Mouse (Mus musculus) stomach, embryonic 16.5 days (tissue): ENCODE data around the gene F5. TPM values are rescaled to one million over a fixed set of nuclear protein-coding genes. Genes with fewer than 3 reads are reported as not detected.

ENCODE experiments used
- ATAC-seq: fragments of 200-750 bp; cut with Nextera tagmentation; 2 replicates; pipeline ENCODE4 v1.8.0; 2017; ENCODE audit warnings: moderate number of reproducible peaks, moderate TSS enrichment; ENCODE audit not compliant: insufficient read depth, low FRiP score
- H3K27ac ChIP-seq: fragments of 300-500 bp; sonication (generic); 2 replicates; pipeline ENCODE4 v1.5.1; 2014; ENCODE audit warnings: low read length
- H3K27me3 ChIP-seq: fragments of 300-500 bp; sonication (generic); 2 replicates; pipeline ENCODE4 v1.6.1; 2014; ENCODE audit warnings: low read length, control low read depth, mixed read lengths; ENCODE audit not compliant: control insufficient read depth, insufficient read depth
- H3K36me3 ChIP-seq: fragments of 300-500 bp; sonication (generic); 2 replicates; pipeline ENCODE4 v1.6.1; 2014; ENCODE audit warnings: low read length; ENCODE audit not compliant: control insufficient read depth, insufficient read depth
- H3K4me1 ChIP-seq: fragments of 300-500 bp; sonication (generic); 2 replicates; pipeline ENCODE4 v1.6.1; 2014; ENCODE audit warnings: low read length, control low read depth, mixed read lengths; ENCODE audit not compliant: control insufficient read depth, insufficient read depth
- H3K4me2 ChIP-seq: fragments of 300-500 bp; sonication (generic); 2 replicates; pipeline ENCODE4 v1.6.1; 2014; ENCODE audit warnings: low read depth, low read length, mixed read lengths
- H3K4me3 ChIP-seq: fragments of 300-500 bp; sonication (generic); replicated peaks from 2 replicates; pipeline ENCODE4 v1.5.1; 2014; ENCODE audit warnings: mild to moderate bottlenecking, low read length
- H3K9ac ChIP-seq: fragments of 300-500 bp; sonication (generic); 2 replicates; pipeline ENCODE4 v1.6.1; 2014; ENCODE audit warnings: low read length
- H3K9me3 ChIP-seq: fragments of 300-500 bp; sonication (generic); replicated peaks from 2 replicates; pipeline ENCODE4 v1.6.1; 2016; ENCODE audit warnings: low read length, control low read depth; ENCODE audit not compliant: control insufficient read depth
- WGBS: fragments of 180-500 bp; shearing (Covaris S2); extraction: QIAGEN DNeasy Blood & Tissue Kit; methylation state at CpG from one replicate; pipeline ENCODE4 v1.1.7; 2014; 5-methylcytosine and 5-hydroxymethylcytosine counted together
- polyA plus RNA-seq: library from polyadenylated mRNA; unstranded; fragments of >200 nt; fragmentation: Nextera tagmentation; extraction: Ambion mirVana; gene quantifications from 2 replicates; pipeline ENCODE4 v1.2.1, GENCODE M21; 2015

The F5 gene
- polyA plus RNA-seq, 1 experiment from 2014 or later: 1.3 TPM

GRCm38 (mm10) chr1:164235078-164235477 lies 83.4 kb downstream of the F5 start:
- H3K4me1 ChIP-seq: peaks cover 3% of the 10 kb centered on the region; the same call in 1 of the 2 replicates
- no peaks in the 10 kb centered on the region for H3K9me3 ChIP-seq
- no peak overlapping the region for H3K4me2 ChIP-seq
- H3K4me3 ChIP-seq: no peak overlapping the region
- WGBS: 36% methylated on average over 7 of the region's 7 CpGs
- H3K9ac ChIP-seq: no peak overlapping the region
- no peaks in the 10 kb centered on the region for H3K27me3 ChIP-seq
- ATAC-seq: peak; percentile 37; the same call in 1 of the 2 replicates
- no peak overlapping the region for H3K27ac ChIP-seq
- H3K36me3 ChIP-seq: no peaks in the 10 kb centered on the region

- no peak for ATAC-seq
- no peak overlapping the region for H3K4me2 ChIP-seq
- H3K9me3 ChIP-seq: no peaks in the 10 kb centered on the region
- H3K36me3 ChIP-seq: no peaks in the 10 kb centered on the region
- H3K9ac ChIP-seq: no peak overlapping the region
- peaks cover 3% of the 10 kb centered on the region; the same call in 1 of the 2 replicates for H3K4me1 ChIP-seq
- WGBS: 56% methylated on average over 7 of the region's 7 CpGs
- no peaks in the 10 kb centered on the region for H3K27me3 ChIP-seq
- no peak overlapping the region for H3K27ac ChIP-seq
- H3K4me3 ChIP-seq: no peak overlapping the region
Measured at GRCm38 (mm10) chr1:164236078-164236477, 84.4 kb downstream of the F5 start.

- no peak for ATAC-seq
- no peaks in the 10 kb centered on the region for H3K4me1 ChIP-seq
- no peaks in the 10 kb centered on the region for H3K9me3 ChIP-seq
- no peak overlapping the region for H3K4me3 ChIP-seq
- WGBS: 71% methylated on average over 2 of the region's 2 CpGs
- H3K4me2 ChIP-seq: no peak overlapping the region
- no peaks in the 10 kb centered on the region for H3K36me3 ChIP-seq
- no peaks in the 10 kb centered on the region for H3K27me3 ChIP-seq
- H3K27ac ChIP-seq: no peak overlapping the region
- no peak overlapping the region for H3K9ac ChIP-seq
Measured at GRCm38 (mm10) chr1:164241494-164241893, 89.9 kb downstream of the F5 start.

GRCm38 (mm10) chr1:164242809-164243208 lies 91.2 kb downstream of the F5 start:
- peak overlapping the region; percentile 47; the same call in 1 of the 2 replicates for H3K27ac ChIP-seq
- 0 out of 2 replicates have a peak, but pooled peaks cover 1% of the 10 kb centered on the region for H3K4me1 ChIP-seq
- H3K4me2 ChIP-seq: no peak overlapping the region
- H3K9me3 ChIP-seq: no peaks in the 10 kb centered on the region
- H3K4me3 ChIP-seq: no peak overlapping the region
- no peak overlapping the region for H3K9ac ChIP-seq
- H3K27me3 ChIP-seq: no peaks in the 10 kb centered on the region
- 51% methylated on average over 8 of the region's 8 CpGs for WGBS
- H3K36me3 ChIP-seq: no peaks in the 10 kb centered on the region
- peak; percentile 80 for ATAC-seq

GRCm38 (mm10) chr1:164247442-164247841 lies 95.8 kb downstream of the F5 start:
- Histone ChIP-seq H3K9ac (peak overlapping the region; percentile 78), H3K4me3 (no peak overlapping the region)
- ATAC-seq: no peak

GRCm38 (mm10) chr1:164247971-164248370 lies 96.3 kb downstream of the F5 start:
- 19% methylated on average over 10 of the region's 10 CpGs for WGBS
- no peaks in the 10 kb centered on the region for H3K36me3 ChIP-seq
- H3K4me2 ChIP-seq: peak overlapping the region; percentile 62
- peak overlapping the region; percentile 25 for H3K27ac ChIP-seq
- H3K4me3 ChIP-seq: peak overlapping the region; percentile 61
- H3K9ac ChIP-seq: peak overlapping the region; percentile 78
- H3K4me1 ChIP-seq: peaks cover 16% of the 10 kb centered on the region
- H3K9me3 ChIP-seq: no peaks in the 10 kb centered on the region
- H3K27me3 ChIP-seq: no peaks in the 10 kb centered on the region
- no peak for ATAC-seq

More at GRCm38 (mm10) chr1:164247442-164247841, 95.8 kb downstream of the F5 start:
- WGBS: 46% methylated on average over 8 of the region's 8 CpGs
- H3K4me2 ChIP-seq: peak overlapping the region; percentile 62
- H3K27ac ChIP-seq: no peak overlapping the region
- H3K36me3 ChIP-seq: no peaks in the 10 kb centered on the region
- no peaks in the 10 kb centered on the region for H3K27me3 ChIP-seq
- H3K9me3 ChIP-seq: no peaks in the 10 kb centered on the region
- peaks cover 16% of the 10 kb centered on the region for H3K4me1 ChIP-seq

- ATAC-seq: peak; percentile 94
- H3K4me2 ChIP-seq: peak within 1 kb of the TSS; percentile 75
- H3K4me1 ChIP-seq: peaks cover 16% of the 10 kb centered on the region
- peak within 1 kb of the TSS; percentile 61 for H3K4me3 ChIP-seq
- no peaks in the 10 kb centered on the region for H3K36me3 ChIP-seq
- H3K27ac ChIP-seq: peak within 1 kb of the TSS; percentile 82
- H3K9ac ChIP-seq: peak within 1 kb of the TSS; percentile 80
- WGBS: under 1% methylated on average over 72 of the region's 79 CpGs
- H3K9me3 ChIP-seq: no peaks in the 10 kb centered on the region
- no peaks in the 10 kb centered on the region for H3K27me3 ChIP-seq
Measured at GRCm38 (mm10) chr1:164248465-164249331, 97.1 kb downstream of the F5 start, which contains the start of gene Slc19a2. Gene Slc19a2, plus strand, starts transcription at chr1:164249046.

- Histone ChIP-seq H3K27me3 (no peaks in the 10 kb centered on the region), H3K27ac (peak overlapping the region; percentile 54), H3K9me3 (no peaks in the 10 kb centered on the region), H3K36me3 (no peaks in the 10 kb centered on the region), H3K4me3 (peak overlapping the region; percentile 61), H3K4me2 (peak overlapping the region; percentile 75), H3K9ac (peak overlapping the region; percentile 80), H3K4me1 (peaks cover 16% of the 10 kb centered on the region)
- WGBS: under 1% methylated on average over 33 of the region's 33 CpGs
- peak; percentile 0; the same call in 1 of the 2 replicates for ATAC-seq
Measured at GRCm38 (mm10) chr1:164249332-164249711, 97.7 kb downstream of the F5 start.

- Histone ChIP-seq H3K4me3 (peak overlapping the region; percentile 61), H3K27me3 (no peaks in the 10 kb centered on the region), H3K4me1 (peaks cover 16% of the 10 kb centered on the region), H3K27ac (no peak overlapping the region), H3K9me3 (no peaks in the 10 kb centered on the region), H3K9ac (peak overlapping the region; percentile 80), H3K4me2 (peak overlapping the region; percentile 75), H3K36me3 (no peaks in the 10 kb centered on the region)
- ATAC-seq: no peak
- WGBS: 46% methylated on average over 8 of the region's 8 CpGs
Measured at GRCm38 (mm10) chr1:164250391-164251150, 98.9 kb downstream of the F5 start.
